Mouse (Mus musculus) small intestine, adult 2 months (tissue): ENCODE results near the gene Eid1. TPM values are rescaled to one million over a fixed set of nuclear protein-coding genes. Genes with fewer than 3 reads are reported as not detected.

Experiments
- H3K27ac ChIP-seq: fragments of 200-500 bp; 2 replicates; pipeline ENCODE4 v1.5.1; 2012; ENCODE audit warnings: low read depth, low read length, control low read depth, inconsistent platforms; ENCODE audit not compliant: insufficient read depth
- H3K27me3 ChIP-seq: fragments of 200-500 bp; 2 replicates; pipeline ENCODE4 v1.6.1; 2012; ENCODE audit warnings: mild to moderate bottlenecking, moderate library complexity, low read length, inconsistent platforms; ENCODE audit not compliant: control insufficient read depth, insufficient read depth
- H3K36me3 ChIP-seq: fragments of 200-500 bp; 2 replicates; pipeline ENCODE4 v1.6.1; 2012; ENCODE audit warnings: mild to moderate bottlenecking, low read length, control low read depth, inconsistent platforms; ENCODE audit not compliant: control insufficient read depth, insufficient read depth
- H3K4me1 ChIP-seq: fragments of 200-500 bp; 2 replicates; pipeline ENCODE4 v1.6.1; 2012; ENCODE audit warnings: low read length, inconsistent platforms, mixed read lengths; ENCODE audit not compliant: control insufficient read depth, insufficient read depth, insufficient read length
- H3K4me3 ChIP-seq: fragments of 200-500 bp; 2 replicates; pipeline ENCODE4 v1.5.1; 2012; ENCODE audit warnings: low read depth, mild to moderate bottlenecking, control low read depth, inconsistent platforms, low read length, moderate library complexity
- CTCF ChIP-seq: fragments of 200-500 bp; IDR thresholded peaks from 2 replicates; pipeline ENCODE4 v1.5.1; 2012; ENCODE audit warnings: low read depth, mild to moderate bottlenecking, control low read depth, inconsistent platforms, low read length, moderate library complexity, mixed read lengths; ENCODE audit not compliant: insufficient replicate concordance, insufficient read length; ENCODE audit errors: extremely low read depth
- POLR2A ChIP-seq: fragments of 200-500 bp; IDR thresholded peaks from 2 replicates; pipeline ENCODE4 v1.6.1; 2012; ENCODE audit warnings: low read depth, mild to moderate bottlenecking, control low read depth, inconsistent platforms, low read length, moderate library complexity
- WGBS: fragments of 180-500 bp; shearing (Covaris S2); methylation state at CpG from one replicate; pipeline ENCODE4 v1.1.7; 2018; 5-methylcytosine and 5-hydroxymethylcytosine counted together
- polyA plus RNA-seq: library from polyadenylated mRNA; depleted of rRNA; stranded (reverse); fragments of >200 nt; gene quantifications from 2 replicates; pipeline ENCODE4 v1.2.3, GENCODE M21; 2012

Gene Eid1
- polyA plus RNA-seq, 1 experiment = 5.3 TPM

DNA sequence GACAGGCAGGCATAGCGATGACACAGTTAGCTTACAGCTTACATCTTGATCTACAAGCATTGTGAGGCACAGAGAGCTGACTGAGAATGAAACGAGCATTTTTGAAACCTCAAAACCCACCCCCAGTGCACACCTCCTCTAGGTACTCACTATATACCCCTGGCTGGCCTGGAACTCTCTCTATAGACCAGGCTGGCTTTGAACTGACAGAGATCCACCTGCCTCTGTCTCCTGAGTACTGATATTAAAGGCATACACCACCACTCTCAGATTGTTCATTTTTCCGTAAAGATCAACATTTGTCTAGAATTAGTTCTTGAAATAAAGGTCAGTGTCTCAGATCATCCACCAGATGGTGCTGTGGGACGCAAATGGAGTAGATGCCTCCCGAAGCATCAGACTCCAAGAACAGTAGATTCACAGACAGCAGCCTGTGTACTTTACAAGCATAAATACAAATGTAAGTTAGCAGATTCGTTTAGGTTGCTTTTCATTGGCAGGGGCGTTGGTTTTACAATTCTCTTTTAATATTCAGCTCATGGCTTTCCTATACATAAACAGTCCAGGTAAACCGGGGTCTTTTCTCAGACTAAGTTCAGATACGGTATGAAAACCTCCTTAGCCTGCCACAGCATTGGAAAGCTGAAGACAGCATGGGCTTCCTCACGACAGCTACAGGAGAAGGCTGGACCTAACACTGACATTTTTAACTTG, 12.9 kb upstream of the Eid1 start:
- Histone ChIP-seq H3K27ac (no peak overlapping the region), H3K27me3 (no peaks in the 10 kb centered on the region), H3K4me1 (no peaks in the 10 kb centered on the region), H3K36me3 (no peaks in the 10 kb centered on the region), H3K4me3 (no peak overlapping the region)
- TF ChIP-seq CTCF = no peak
- TF ChIP-seq POLR2A = no peak
- 11% methylated on average over 10 of the region's 10 CpGs for WGBS

DNA sequence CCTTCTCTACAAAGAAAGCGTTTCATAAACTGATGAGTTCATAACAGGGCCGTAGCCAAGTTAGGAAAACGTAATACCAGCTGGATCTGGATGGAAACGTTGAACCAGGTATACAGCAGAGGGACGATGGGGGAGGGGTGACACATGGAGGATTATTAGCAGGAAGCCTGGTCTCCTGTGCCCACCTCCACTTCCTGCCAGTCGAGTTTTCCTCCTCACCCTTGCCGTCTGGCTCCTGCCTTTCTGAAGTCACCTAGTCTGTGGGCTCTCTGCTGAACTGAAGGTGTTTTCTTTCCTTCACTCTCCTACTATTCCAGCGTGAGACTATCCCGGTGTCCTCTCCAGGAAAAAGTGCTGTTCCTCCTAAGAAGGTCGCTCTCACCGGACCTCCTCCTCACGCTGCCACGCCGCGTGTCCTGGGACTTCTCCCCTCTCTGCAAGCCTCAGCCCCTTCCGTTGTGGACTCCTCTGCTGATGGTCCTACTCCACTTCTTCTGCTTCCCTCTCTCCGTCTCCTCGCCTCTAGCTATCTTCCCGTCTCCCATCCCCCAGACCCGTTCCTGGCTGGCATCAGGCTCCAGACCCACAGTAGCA, 12.3 kb upstream of the Eid1 start:
- H3K27ac ChIP-seq = no peak overlapping the region
- no peak overlapping the region for H3K4me3 ChIP-seq
- H3K36me3 ChIP-seq = no peaks in the 10 kb centered on the region
- H3K27me3 ChIP-seq = no peaks in the 10 kb centered on the region
- H3K4me1 ChIP-seq = no peaks in the 10 kb centered on the region
- 49% methylated on average over 20 of the region's 20 CpGs for WGBS
- TF ChIP-seq POLR2A = no peak
- no peak for TF ChIP-seq CTCF

DNA sequence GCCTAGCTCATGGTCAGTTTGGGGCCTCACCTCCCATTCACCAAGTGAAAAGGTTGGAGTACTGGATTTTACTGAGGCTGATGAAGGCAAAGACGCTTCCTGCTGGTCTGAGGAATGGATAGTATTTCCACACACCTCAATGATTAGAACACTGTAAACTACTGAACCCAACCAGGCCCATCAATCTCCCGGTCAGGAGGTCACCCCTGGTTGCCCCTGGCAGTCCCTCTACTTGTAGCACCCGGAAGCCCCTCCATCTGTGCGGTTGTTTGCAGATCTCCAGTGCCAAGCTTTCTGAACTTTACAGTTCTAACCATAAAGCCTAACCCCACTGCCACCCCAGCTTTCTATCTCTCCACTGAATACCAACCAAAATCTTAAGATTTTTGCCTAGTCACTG, 11.7 kb upstream of the Eid1 start:
- no peak overlapping the region for H3K27ac ChIP-seq
- no peak overlapping the region for H3K4me3 ChIP-seq
- H3K27me3 ChIP-seq = no peaks in the 10 kb centered on the region
- no peak for TF ChIP-seq POLR2A
- no peak for TF ChIP-seq CTCF
- H3K36me3 ChIP-seq = no peaks in the 10 kb centered on the region
- no peaks in the 10 kb centered on the region for H3K4me1 ChIP-seq
- 75% methylated on average over 4 of the region's 4 CpGs for WGBS

DNA sequence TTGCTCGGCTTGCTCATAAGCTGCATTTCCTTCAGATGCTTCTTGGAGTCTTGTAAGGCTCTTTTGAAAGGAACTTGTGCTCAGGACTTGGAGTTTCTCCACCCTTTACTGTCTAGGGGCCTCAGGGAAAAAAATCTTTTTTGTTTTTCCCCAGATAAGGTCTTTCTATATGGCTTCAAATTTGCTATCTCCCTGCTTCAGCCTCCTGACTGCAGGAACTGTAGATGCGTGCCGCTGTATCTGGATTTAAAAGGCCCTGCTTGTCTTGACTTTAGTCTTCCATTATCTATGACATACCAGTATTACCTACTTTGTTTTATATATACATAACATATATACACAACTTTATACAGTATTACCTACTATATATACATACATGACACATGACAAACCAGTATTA, 10.4 kb upstream of the Eid1 start:
- no peaks in the 10 kb centered on the region for H3K27me3 ChIP-seq
- no peaks in the 10 kb centered on the region for H3K4me1 ChIP-seq
- 86% methylated on average over 3 of the region's 3 CpGs for WGBS
- no peak overlapping the region for H3K4me3 ChIP-seq
- H3K36me3 ChIP-seq = no peaks in the 10 kb centered on the region
- H3K27ac ChIP-seq = no peak overlapping the region
- no peak for TF ChIP-seq CTCF

DNA sequence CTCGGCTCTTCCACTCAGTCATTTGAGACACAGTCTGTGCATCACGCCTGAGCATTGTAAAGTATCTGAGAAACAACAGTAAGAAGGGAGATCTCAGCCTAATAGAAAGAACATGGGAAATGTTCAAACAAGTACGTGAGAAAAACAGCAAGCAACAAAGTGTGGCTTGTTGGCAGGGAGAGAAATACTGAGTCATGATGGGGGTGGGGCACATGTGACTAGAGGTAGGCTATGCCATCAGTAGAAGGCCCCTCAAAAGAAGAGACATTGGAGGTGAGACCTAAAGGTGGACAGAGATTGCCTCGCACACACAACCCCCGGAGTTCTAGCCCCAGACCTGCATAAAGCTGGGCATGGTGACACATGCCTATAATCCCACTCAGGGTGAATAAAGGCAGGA, 7.7 kb upstream of the Eid1 start:
- 89% methylated on average over 5 of the region's 5 CpGs for WGBS
- Histone ChIP-seq H3K27ac (no peak overlapping the region), H3K36me3 (no peaks in the 10 kb centered on the region), H3K27me3 (no peaks in the 10 kb centered on the region), H3K4me3 (no peak overlapping the region), H3K4me1 (no peaks in the 10 kb centered on the region)
- TF ChIP-seq POLR2A (no peak), CTCF (no peak)

DNA sequence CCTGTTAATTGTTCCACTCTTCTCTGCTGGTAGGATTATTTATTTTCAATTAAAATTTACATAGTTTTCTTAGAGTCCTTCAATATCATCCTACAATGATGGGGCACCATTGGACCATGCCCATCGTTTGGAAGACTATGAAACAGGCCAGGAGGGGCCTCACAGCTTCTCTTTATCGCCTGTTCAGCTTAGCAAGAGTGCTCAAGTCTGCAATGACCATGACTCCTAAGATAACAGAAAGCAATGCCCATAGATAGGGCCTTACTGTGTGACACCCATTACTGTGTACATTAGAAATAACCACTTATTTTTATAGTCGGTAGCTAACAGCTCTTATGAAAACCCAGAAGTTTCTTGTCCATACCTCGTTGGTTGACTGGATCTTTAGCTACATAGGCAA, 7.0 kb upstream of the Eid1 start:
- Histone ChIP-seq H3K4me3 (no peak overlapping the region), H3K27me3 (no peaks in the 10 kb centered on the region), H3K36me3 (no peaks in the 10 kb centered on the region), H3K4me1 (no peaks in the 10 kb centered on the region), H3K27ac (no peak overlapping the region)
- no peak for TF ChIP-seq CTCF
- TF ChIP-seq POLR2A = no peak
- 71% methylated on average over 4 of the region's 4 CpGs for WGBS

DNA sequence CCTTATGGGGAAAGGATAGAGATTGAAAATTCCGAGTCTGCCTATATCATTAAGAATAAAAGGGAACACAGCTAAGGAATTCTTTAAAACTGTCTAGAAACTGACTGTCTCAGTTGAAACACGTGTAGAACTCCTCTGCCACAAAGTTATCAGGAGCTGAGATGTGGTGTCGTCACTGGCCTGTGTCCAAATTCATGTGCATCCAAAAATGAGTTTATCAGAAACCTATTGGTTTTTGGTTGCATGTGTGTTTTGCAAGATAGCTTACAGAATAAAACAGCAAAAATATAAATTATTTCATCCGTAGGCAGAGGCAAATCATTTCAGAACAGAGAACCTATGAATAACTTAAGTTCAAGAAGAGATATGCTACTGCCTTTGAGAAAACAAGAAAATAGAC, 6.2 kb upstream of the Eid1 start:
- WGBS = 64% methylated on average over 4 of the region's 4 CpGs

More for the DNA sequence above, 6.2 kb upstream of the Eid1 start:
- Histone ChIP-seq H3K4me3 (no peak overlapping the region), H3K4me1 (no peaks in the 10 kb centered on the region), H3K27me3 (no peaks in the 10 kb centered on the region), H3K36me3 (no peaks in the 10 kb centered on the region), H3K27ac (no peak overlapping the region)
- TF ChIP-seq CTCF (no peak), POLR2A (no peak)
